Mouse (Mus musculus) bone marrow macrophage, adult 2 months (primary cell): ENCODE results near the gene Rasip1.

Source experiments
- CTCF ChIP-seq: IDR thresholded peaks from 2 replicates; pipeline ENCODE4 v1.5.1; 2012; ENCODE audit warnings: low read depth, mild to moderate bottlenecking, low read length, moderate library complexity
- POLR2A ChIP-seq: IDR thresholded peaks from 2 replicates; pipeline ENCODE4 v1.6.1; 2012; ENCODE audit warnings: mild to moderate bottlenecking, low read depth, low read length, borderline replicate concordance

DNA sequence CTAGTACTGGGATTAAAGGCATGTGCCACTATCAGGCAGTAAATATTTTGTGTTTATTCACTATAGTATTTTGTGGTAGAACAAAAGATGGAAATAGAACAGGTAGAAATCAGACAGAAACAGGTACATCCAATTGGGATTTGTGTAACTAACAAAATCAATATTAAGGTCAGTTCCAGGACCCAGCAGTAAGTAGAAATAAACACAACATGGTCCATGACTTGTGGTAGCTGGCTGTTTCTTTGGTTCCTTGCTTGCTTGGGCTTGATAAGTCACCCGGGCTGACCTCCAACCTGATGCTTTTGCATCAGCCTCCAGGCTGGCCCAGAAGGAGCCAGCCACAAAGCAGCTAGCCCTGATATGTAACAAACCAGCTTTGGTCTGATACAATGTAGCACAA lies 17.8 kb upstream of the Rasip1 start:
- TF ChIP-seq CTCF, result no peak
- no peak for TF ChIP-seq POLR2A
